Mouse (Mus musculus) E14TG2a.4 (cell line): Measurements from ENCODE around the gene Ciz1.

Source experiments
- CTCF ChIP-seq: conservative IDR thresholded peaks from 2 replicates; pipeline ENCODE4 v1.5.1; 2014; ENCODE audit warnings: low read length
- NANOG ChIP-seq: IDR thresholded peaks from 2 replicates; pipeline ENCODE4 v1.6.1; 2014; ENCODE audit warnings: borderline replicate concordance, low read length, mixed read lengths
- POU5F1 ChIP-seq: IDR thresholded peaks from 2 replicates; pipeline ENCODE4 v1.6.1; 2014; ENCODE audit warnings: low read length, borderline replicate concordance

DNA sequence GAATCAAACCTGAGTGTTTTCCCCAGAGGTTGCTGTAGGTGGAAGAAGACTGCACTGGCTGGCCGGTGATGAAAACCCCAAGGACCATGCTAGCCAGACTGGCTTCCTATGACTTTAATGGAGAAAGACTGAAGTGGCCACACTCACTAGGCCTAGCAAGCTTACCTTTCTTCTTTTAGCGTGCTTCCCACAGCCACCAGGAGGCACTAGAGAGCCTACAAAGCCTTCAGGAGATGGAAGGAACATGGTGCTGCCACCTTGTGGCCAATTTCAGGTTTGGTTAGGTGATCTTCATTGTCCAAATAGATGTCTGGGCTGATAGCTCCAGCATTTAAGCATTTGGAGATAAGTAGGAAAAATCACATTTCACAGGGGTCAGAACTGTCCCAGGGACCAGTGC lies 52.5 kb downstream of the Ciz1 start:
- TF ChIP-seq CTCF (peak; percentile 99), POU5F1 (no peak), NANOG (no peak)
